Mouse (Mus musculus) embryonic facial prominence, embryonic 10.5 days (tissue): ENCODE data around the gene Rnf114. TPM values are rescaled to one million over a fixed set of nuclear protein-coding genes. Genes with fewer than 3 reads are reported as not detected.
A peak's percentile ranks its signal among the peaks of the same experiment; 100 is the strongest.

Experiments used
- DNase-seq: peaks from one replicate; pipeline ENCODE4 v3.0.0-alpha.2; 2017; ENCODE audit warnings: low spot score
- H3K27ac ChIP-seq: fragments of 300-500 bp; sonication (generic); replicated peaks from 2 replicates; pipeline ENCODE4 v1.5.1; 2016; ENCODE audit warnings: mild to moderate bottlenecking
- H3K27me3 ChIP-seq: fragments of 300-500 bp; sonication (generic); replicated peaks from 2 replicates; pipeline ENCODE4 v1.6.1; 2016; ENCODE audit warnings: low read depth, mild to moderate bottlenecking; ENCODE audit not compliant: poor library complexity, severe bottlenecking
- H3K36me3 ChIP-seq: fragments of 300-500 bp; sonication (generic); replicated peaks from 2 replicates; pipeline ENCODE4 v1.6.1; 2016; ENCODE audit warnings: mild to moderate bottlenecking, moderate library complexity
- H3K4me1 ChIP-seq: fragments of 300-500 bp; sonication (generic); 2 replicates; pipeline ENCODE4 v1.6.1; 2016
- H3K4me3 ChIP-seq: fragments of 300-500 bp; sonication (generic); 2 replicates; pipeline ENCODE4 v1.5.1; 2016; ENCODE audit warnings: mild to moderate bottlenecking, moderate library complexity
- H3K9me3 ChIP-seq: fragments of 300-500 bp; sonication (generic); 2 replicates; pipeline ENCODE4 v1.6.1; 2016; ENCODE audit warnings: mild to moderate bottlenecking
- WGBS: fragments of 180-500 bp; shearing (Covaris S2); methylation state at CpG from one replicate; pipeline ENCODE4 v1.1.7; 2016; 5-methylcytosine and 5-hydroxymethylcytosine counted together
- polyA plus RNA-seq: library from polyadenylated mRNA; unstranded; fragments of >200 nt; fragmentation: Nextera tagmentation; extraction: Ambion mirVana; gene quantifications from 2 replicates; pipeline ENCODE4 v1.2.1, GENCODE M21; 2016

Rnf114 gene
- polyA plus RNA-seq, 1 experiment from 2014 or later: 133 TPM

DNA sequence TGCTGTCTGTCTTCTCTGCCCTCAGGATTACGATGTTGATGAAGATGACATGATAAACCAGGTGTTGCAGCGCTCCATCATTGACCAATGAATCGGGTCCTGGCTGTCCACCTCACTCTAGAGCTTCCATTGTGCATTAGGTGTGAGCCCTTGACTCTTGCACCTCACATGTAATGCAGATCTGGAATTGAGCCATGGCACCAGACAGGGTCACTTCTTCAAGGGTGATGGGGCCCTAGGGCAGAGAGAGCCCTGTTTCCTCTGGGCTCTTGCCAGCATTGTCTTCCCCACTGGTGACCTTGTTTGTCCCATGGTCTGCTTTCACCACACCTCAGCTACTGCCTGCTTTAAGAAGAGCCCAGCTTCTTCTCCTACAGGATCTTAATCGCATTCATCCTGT, 22.2 kb downstream of the Rnf114 start:
- no peak for DNase-seq
- Histone ChIP-seq H3K4me1 (no peaks in the 10 kb centered on the region), H3K9me3 (no peaks in the 10 kb centered on the region), H3K27ac (no peak overlapping the region), H3K4me3 (no peak overlapping the region), H3K36me3 (peaks cover 98% of the 10 kb centered on the region), H3K27me3 (no peaks in the 10 kb centered on the region)
- 96% methylated on average over 4 of the region's 4 CpGs for WGBS

DNA sequence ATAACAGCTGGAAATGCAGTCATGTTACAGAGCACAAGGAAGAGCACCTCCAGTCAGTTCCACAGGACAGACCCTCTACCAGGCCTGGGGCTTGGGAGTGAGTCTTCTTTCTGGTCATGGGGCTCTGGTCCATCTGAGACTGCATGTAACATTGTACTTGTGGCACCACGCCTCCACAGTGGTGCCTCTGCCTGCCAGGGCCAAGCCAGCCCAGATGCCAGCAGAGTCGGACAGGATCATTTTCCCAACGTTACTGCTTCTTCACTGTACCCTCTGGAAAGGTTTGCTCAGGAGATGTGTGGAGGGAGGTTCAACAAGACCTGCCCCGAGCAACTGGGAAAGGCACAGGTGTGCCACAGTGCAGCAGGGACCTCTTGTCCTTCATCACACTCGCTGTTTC, 23.2 kb downstream of the Rnf114 start:
- H3K27ac ChIP-seq: no peak overlapping the region
- no peaks in the 10 kb centered on the region for H3K4me1 ChIP-seq
- H3K36me3 ChIP-seq: peaks cover 95% of the 10 kb centered on the region
- no peaks in the 10 kb centered on the region for H3K9me3 ChIP-seq
- H3K4me3 ChIP-seq: no peak overlapping the region
- 91% methylated on average over 5 of the region's 5 CpGs for WGBS
- no peak for DNase-seq
- H3K27me3 ChIP-seq: no peaks in the 10 kb centered on the region

- Histone ChIP-seq H3K27me3 (no peaks in the 10 kb centered on the region), H3K36me3 (peaks cover 55% of the 10 kb centered on the region), H3K4me1 (no peaks in the 10 kb centered on the region), H3K9me3 (no peaks in the 10 kb centered on the region), H3K27ac (no peak overlapping the region), H3K4me3 (no peak overlapping the region)
- DNase-seq: peak; percentile 21
- 75% methylated on average over 5 of the region's 5 CpGs for WGBS
Measured at GRCm38 (mm10) chr2:167519606-167520252, 27.3 kb downstream of the Rnf114 start.

DNA sequence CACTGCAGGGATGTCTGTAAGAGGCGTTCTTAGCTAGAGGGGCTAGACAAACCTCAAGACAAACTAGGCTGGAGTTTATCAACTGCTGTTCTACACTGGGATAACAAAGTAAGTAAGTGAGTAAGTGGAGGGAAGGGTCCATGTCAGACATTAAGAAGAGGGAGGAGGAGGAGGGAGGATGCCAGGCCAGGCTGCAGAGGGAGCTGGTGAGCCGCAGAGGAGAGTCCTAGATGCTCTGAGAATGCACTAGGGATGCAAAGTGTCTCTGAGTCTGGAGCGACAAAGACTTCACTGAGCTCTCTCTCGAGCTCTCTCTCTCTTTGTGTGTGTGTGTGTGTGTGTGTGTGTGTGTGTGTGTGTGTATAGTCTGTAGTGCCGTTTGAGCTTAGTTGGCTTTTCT, 35.8 kb downstream of the Rnf114 start:
- Histone ChIP-seq H3K36me3 (no peaks in the 10 kb centered on the region), H3K4me1 (peaks cover 32% of the 10 kb centered on the region), H3K27ac (no peak overlapping the region), H3K27me3 (peaks cover 7% of the 10 kb centered on the region), H3K9me3 (no peaks in the 10 kb centered on the region), H3K4me3 (no peak overlapping the region)
- peak; percentile 58 for DNase-seq
- WGBS: 18% methylated on average over 5 of the region's 5 CpGs

- Histone ChIP-seq H3K4me1 (peaks cover 32% of the 10 kb centered on the region), H3K9me3 (no peaks in the 10 kb centered on the region), H3K27me3 (peaks cover 24% of the 10 kb centered on the region), H3K36me3 (no peaks in the 10 kb centered on the region), H3K4me3 (no peak overlapping the region), H3K27ac (no peak overlapping the region)
- WGBS: 41% methylated on average over 5 of the region's 5 CpGs
- DNase-seq: no peak
Measured at GRCm38 (mm10) chr2:167529935-167530513, 37.6 kb downstream of the Rnf114 start.

DNA sequence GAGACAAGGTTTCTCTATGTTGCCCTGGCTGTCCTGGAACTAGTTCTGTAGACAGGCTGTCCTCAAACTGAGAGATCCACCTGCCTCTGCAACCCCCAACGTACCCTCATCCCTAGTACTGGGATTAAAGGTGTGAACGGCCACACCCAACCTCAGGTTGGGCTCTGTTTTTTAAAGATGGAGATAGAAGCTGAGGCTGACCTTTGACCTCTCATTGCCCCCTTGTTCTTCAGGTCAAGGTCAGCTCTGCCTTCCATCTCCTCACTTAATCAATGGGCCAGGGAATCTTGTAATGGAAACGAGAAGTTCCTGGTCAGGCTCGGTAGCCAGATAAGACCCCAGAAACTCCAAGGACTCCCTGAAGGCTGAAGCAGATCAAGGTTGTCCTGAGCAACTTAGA, 38.1 kb downstream of the Rnf114 start:
- 80% methylated on average over 4 of the region's 4 CpGs for WGBS
- Histone ChIP-seq H3K9me3 (no peaks in the 10 kb centered on the region), H3K27me3 (peaks cover 29% of the 10 kb centered on the region), H3K36me3 (no peaks in the 10 kb centered on the region), H3K27ac (no peak overlapping the region), H3K4me1 (peaks cover 32% of the 10 kb centered on the region), H3K4me3 (no peak overlapping the region)
- DNase-seq: no peak

DNA sequence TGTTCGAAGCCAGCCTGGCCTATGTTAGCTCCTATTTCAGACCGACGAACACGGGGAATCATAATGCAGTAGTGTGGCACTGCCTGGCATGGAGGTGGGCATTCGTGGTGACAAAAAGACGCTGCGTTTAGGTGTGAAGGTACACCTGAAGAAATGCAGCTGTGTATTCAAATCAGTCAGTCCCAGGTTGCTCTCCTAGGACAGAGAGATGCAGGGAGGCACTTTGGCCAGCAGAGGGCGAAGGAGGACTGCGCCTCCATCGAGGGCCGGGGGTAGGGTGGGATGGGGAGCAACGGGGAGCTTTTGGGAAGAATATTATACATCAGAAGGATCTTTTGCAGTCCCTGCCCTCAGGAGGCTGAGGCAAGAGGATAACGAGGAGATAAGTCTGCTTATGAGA, 39.7 kb downstream of the Rnf114 start:
- Histone ChIP-seq H3K4me1 (peaks cover 34% of the 10 kb centered on the region), H3K9me3 (no peaks in the 10 kb centered on the region), H3K27ac (no peak overlapping the region), H3K4me3 (no peak overlapping the region), H3K27me3 (peaks cover 45% of the 10 kb centered on the region), H3K36me3 (no peaks in the 10 kb centered on the region)
- peak; percentile 79 for DNase-seq
- 19% methylated on average over 13 of the region's 13 CpGs for WGBS

- H3K4me3 ChIP-seq: no peak overlapping the region
- H3K36me3 ChIP-seq: peaks cover 4% of the 10 kb centered on the region
- no peaks in the 10 kb centered on the region for H3K9me3 ChIP-seq
- no peak overlapping the region for H3K27ac ChIP-seq
- H3K27me3 ChIP-seq: peaks cover 59% of the 10 kb centered on the region
- H3K4me1 ChIP-seq: peaks cover 40% of the 10 kb centered on the region
- DNase-seq: no peak
Measured at GRCm38 (mm10) chr2:167533880-167534279, 41.4 kb downstream of the Rnf114 start.

GRCm38 (mm10) chr2:167536320-167536945, 44.0 kb downstream of the Rnf114 start:
- H3K36me3 ChIP-seq: peaks cover 29% of the 10 kb centered on the region
- peaks cover 55% of the 10 kb centered on the region for H3K4me1 ChIP-seq
- H3K27ac ChIP-seq: no peak overlapping the region
- no peak for DNase-seq
- WGBS: 48% methylated on average over 10 of the region's 10 CpGs
- H3K4me3 ChIP-seq: no peak overlapping the region
- H3K27me3 ChIP-seq: peaks cover 78% of the 10 kb centered on the region
- H3K9me3 ChIP-seq: no peaks in the 10 kb centered on the region

DNA sequence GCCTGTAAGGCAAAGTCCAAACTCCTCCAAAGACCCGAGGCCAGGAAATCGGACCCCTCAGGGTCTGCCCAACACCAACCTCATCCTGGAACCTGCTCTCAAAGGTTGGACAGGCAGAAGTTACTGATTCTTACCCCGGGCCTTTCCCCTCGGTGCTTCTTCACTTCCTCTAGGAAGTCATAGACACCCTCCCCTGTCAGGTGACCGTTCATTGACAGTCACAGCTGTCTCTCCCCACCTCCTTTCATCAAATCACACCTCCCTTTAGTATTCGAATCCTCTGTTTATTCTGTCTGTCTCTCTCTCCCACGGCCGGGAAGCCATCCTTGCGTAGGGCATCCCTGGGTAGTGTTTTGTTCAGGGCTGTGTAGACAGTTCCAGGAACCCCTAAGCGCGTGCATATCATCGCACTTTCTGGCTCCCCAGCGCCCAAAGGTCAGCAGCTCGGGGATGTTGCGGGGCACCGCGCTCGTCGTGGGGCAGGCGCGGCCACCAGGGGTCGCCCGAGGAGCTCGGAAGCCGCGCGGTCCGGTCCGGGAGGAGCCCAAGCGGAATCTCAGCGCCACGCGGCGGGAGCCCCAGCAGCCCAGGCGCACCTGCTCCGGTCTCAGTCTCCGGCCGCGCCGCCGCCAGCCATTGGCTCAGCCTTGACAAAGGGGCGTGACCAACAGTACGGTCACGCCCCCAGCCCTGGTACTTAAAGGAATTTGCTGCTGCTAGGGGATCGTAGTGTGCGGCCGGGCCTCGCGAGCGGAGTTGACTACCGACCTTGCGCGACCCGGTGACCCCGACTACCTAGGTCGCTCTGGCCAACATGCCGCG, 45.2 kb downstream of the Rnf114 start, which contains the start of gene Snai1:
Gene Snai1, plus strand, starts transcription at position 720 of the 822 bp plus-strand sequence.
- H3K4me1 ChIP-seq: peaks cover 58% of the 10 kb centered on the region
- peak within 1 kb of the TSS; percentile 93 for H3K27ac ChIP-seq
- peak within 1 kb of the TSS; percentile 64 for H3K4me3 ChIP-seq
- no peaks in the 10 kb centered on the region for H3K9me3 ChIP-seq
- H3K27me3 ChIP-seq: peaks cover 86% of the 10 kb centered on the region
- H3K36me3 ChIP-seq: peaks cover 42% of the 10 kb centered on the region
- peak; percentile 99 for DNase-seq
- 1% methylated on average over 58 of the region's 58 CpGs for WGBS

DNA sequence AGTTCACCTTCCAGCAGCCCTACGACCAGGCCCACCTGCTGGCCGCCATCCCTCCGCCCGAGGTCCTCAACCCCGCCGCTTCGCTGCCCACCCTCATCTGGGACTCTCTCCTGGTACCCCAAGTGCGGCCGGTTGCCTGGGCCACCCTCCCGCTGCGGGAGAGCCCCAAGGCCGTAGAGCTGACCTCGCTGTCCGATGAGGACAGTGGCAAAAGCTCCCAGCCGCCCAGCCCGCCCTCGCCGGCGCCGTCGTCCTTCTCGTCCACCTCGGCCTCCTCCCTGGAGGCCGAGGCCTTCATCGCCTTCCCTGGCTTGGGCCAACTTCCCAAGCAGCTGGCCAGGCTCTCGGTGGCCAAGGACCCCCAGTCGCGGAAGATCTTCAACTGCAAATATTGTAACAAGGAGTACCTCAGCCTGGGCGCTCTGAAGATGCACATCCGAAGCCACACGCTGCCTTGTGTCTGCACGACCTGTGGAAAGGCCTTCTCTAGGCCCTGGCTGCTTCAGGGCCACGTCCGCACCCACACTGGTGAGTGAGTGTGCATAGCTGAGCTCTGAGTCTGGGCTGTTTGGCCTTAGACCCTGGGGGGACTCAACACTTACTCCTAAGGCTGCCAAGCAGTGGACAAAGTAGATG, 46.3 kb downstream of the Rnf114 start:
- WGBS: 13% methylated on average over 34 of the region's 34 CpGs
- Histone ChIP-seq H3K4me3 (peak overlapping the region; percentile 64), H3K9me3 (no peaks in the 10 kb centered on the region), H3K27me3 (peaks cover 75% of the 10 kb centered on the region), H3K27ac (peak overlapping the region; percentile 93), H3K36me3 (peaks cover 47% of the 10 kb centered on the region), H3K4me1 (peaks cover 69% of the 10 kb centered on the region)
- DNase-seq: peak; percentile 56
